Mouse (Mus musculus) telencephalon, adult 2 months (tissue): ENCODE measurements around the gene Zfp324.
A peak's percentile ranks its signal among the peaks of the same experiment; 100 is the strongest.

Source experiments
- DNase-seq: peaks from one replicate; pipeline ENCODE4 v3.0.0-alpha.2; 2011; ENCODE audit warnings: low read depth, low spot score

Gene Zfp324

DNA sequence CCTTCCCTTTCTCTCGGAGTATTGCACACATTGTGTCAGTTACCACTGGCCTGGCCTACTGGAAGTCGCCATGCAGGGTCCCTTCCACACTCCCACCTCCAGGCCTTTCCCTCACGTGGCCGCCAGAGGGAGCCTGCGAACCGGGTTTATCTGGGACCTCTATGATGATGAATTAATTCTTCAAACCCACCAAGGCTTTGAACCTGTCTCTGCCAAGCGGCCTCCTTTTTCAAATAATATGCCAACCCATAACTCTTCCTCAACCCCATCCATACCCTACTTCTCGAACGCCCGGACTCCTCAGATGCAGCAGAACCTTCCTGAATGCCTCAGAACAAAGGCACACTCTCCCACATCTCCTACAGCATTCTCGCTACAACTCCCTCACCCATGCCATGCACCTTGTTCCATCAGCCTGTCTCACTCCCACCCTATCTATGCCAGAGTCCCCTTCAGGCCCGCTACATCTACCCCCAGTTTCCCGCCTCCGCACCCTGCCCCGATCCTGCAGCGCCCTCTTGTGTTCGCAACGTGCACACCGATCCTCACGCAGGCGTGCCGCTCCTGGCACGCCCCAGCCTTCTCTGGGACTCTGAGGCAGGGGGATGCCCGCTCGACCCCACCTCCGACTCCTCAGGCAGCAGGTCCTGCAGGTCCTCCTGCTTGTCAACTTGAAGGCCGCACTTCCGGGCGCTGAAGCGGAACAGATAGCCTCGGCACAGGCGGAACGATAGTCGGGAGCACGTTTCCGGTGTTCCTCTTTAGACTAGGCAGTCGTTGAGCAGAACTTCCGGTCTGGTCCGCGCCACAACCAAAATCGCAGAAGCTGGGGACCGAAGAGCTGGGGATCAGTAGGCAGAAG is 43.7 kb downstream of the Zfp324 start:
- DNase-seq, result peak; percentile 97

DNA sequence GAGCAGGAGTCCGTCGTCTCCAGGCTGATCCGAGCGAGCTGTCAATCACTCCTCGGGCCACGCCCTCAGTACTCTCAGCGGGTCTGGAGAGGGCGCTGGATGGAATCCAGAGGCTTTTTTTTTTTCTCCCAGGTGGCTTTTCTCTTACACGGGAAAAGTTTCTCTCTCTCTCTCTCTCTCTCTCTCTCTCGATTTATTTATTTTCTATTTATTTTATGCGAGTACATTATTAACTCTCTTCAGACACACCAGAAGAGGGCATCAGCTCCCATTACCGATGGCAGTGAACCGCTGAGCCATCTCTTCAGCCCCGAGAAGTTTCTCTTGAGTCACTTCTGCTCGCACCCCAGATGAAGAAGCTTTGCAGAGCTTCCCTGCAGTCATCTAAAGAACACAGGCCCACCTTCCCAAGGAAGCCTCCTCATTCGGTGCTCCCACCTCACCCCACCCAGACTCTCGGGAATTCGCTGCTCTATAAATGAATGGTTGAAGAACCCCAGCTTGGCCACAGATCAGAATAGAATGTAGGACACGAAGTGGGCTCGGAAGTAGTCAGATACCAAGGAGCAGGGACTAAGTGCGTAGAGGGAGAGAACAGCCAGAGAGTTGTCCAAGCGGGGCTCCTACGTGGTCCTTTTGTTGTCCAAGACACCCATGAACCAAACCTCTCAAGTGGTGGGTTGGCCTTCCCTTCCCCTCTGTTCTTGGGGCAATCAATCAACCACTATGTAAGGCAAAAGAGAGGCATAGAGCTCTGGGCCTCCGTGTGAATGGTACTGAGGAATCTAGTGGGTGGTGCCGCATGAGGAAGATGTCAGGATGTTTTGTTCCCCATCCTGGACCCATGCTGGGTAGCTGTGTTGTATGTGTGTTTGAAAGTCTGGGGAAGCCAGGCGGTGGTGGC is 44.6 kb downstream of the Zfp324 start, which contains the start of gene Zbtb45:
Gene Zbtb45 (minus strand): TSS at position 30 of the 904 bp plus-strand sequence.
- no peak for DNase-seq

DNA sequence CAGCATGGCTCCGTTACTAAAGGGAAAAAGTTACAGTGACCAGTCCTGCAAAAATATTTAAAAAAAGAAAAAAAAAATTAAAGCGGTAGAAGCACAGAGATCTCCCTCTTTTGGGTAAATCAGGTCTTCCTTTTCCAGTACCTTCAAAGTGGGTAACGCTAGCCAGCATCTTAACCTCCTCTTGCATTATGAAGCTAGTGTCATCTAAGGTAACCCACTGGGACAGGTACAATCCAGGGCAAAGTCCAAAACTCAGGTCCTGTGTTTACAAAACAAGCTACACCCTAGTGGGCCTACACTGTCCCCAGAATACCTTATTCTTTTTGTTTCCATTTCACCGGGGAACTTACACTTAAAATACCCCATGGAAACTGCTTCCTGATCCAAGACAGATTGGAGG is 48.0 kb downstream of the Zfp324 start:
- no peak for DNase-seq

DNA sequence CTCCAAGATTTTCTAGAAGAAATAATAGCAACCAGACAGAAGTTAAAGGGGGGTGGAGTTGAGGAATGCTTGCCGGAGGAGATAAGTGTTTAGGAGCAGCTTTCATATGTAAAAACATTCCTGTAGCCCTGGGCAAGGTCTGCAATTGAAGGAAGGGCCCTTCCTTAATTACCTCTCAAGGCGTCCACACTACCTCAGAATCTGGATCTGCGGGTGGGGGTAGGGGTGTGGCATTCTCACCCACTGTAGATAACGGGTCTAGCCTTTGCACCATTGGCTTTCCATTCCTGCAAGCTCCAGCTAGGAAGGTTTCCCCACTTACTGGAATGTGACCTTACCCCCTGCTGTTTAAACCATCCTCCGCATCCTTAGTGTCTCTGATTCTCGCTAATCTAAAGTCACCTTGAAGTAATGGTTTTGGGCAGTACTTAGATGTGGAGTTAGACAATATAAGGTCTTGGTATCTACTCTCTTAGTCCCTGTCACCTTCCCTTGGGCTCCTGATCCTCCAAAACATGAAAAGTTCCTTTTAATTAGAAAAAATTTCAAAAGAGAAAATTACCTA is 48.7 kb downstream of the Zfp324 start:
- no peak for DNase-seq

DNA sequence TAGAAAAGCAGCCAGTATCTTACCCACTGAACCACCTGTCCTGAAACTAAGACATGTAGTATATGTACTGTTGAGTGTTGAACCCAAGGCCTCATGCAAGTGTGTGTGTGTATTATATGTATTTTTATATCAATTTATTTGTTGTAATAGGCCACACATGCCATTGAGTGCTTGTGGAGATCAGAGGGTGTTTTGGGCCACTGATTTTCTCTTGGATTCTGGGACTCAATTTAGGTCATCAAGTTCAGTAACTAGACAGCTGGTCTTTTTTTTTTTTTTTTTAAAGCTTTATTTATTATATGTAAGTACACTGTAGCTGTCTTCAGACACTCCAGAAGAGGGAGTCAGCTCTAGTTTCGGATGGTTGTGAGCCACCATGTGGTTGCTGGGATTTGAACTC is 49.6 kb downstream of the Zfp324 start:
- no peak for DNase-seq

DNA sequence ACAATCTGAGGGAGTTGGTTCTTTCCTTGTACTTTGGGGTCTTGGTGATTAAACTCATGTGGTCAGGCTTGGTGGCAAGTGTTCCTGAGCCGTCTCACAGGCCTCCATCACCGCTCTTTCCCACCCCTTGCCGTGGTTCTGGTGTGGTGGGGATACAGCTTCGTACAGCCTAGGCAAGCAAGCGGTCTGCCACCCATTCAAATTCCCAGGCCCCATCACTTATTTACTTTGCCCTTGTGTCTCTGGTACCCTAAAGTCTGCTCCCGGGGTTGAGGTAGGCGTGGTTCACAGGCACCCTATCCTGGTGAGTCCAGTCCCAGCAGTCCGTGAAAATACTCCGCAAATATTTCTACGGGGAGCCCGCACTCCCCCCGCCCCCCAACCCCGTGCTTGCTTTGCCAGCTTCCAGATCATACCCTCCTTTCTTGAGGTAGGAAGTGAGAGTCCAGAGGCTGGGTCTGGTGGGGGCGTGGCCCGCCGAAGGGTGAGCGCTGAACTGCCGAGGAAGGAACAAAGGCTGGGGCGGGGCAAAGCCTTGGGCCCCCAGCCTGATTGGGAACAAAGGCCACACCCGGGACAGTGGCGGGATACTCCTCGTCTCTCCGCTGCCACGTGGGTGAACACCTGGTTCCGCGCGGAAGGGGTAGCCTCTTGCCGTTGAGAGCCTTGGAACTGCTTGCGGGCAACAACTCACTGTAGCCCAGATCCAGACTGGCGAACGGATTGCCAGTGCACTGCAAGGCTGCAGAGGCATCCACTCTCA is 57.3 kb downstream of the Zfp324 start:
- DNase-seq, result no peak
